Mouse (Mus musculus): Measurements from ENCODE around the gene Rln3.

Rln3 gene

DNA sequence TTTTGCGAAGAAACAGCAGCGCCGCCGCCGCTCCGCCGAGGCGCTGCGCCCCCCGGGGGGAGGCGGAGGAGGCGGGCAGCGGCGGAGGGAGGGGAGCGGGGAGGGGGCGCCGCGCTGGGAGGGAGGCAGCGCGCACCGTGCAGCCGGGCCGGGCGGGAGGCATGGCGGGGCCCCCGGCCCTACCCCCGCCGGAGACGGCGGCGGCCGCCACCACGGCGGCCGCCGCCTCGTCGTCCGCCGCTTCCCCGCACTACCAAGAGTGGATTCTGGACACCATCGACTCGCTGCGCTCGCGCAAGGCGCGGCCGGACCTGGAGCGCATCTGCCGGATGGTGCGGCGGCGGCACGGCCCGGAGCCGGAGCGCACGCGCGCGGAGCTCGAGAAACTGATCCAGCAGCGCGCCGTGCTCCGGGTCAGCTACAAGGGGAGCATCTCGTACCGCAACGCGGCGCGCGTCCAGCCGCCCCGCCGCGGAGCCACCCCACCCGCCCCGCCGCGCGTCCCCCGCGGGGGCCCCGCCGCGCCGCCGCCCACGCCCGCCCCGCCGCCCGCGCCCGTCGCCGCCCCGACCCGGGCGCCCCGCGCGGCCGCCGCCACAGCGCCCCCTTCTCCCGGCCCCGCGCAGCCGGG lies 47.2 kb downstream of the Rln3 start, which contains the start of gene Samd1:
Samd1 (plus strand) TSS at position 162 of the 631 bp plus-strand sequence.
- peak; percentile 20; the same call in 1 of the 2 replicates for ATAC-seq (ENCODE audit: low TSS enrichment)

DNA sequence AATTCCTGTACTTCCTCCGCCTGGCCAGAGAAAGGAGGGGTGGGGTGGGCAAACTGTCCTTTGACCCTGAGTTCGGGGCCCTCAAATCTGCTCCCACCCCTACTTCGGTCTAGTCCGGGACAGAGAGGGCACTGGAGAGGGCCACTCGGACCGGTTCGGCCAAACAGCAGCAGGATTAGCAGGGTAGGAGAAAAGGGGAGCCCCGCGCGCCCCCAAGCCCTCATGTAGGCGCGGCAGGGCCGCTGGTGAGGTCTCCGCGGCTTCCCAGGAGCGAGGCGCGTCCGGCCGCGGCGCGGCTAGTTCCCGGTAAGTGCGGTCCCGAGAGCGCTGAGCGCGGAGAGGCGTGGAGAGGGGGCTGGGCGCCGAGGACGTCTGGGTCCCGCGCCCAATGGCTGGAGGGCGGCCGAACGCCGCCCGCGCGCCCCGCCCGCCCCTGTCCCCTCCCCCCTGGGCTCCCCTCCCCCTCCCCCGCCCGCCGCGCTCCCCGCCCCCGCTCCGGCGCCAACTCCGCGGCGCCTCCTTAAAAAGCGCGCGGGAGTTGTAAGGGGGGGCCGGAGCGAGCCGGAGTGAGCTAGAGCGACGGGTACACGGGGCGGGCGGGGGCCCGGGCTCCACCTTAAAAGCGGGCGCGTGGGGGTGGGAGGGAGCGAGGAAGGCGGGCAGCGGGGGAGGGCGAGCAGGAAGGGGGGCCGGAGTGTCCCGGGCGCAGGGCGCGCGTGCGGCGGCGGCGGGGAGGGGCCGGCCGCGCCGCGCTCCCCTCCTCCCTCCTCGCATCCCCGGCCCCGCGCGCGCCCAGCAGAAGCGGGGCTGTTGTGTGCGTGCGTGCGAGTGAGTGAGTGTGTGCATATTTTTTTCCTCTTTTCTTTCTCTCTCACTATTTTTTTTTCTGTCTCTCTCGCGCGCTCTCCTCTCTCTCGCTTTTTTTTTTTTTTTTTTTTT lies 48.0 kb downstream of the Rln3 start:
- peak; percentile 34 for ATAC-seq (ENCODE audit: low TSS enrichment)

DNA sequence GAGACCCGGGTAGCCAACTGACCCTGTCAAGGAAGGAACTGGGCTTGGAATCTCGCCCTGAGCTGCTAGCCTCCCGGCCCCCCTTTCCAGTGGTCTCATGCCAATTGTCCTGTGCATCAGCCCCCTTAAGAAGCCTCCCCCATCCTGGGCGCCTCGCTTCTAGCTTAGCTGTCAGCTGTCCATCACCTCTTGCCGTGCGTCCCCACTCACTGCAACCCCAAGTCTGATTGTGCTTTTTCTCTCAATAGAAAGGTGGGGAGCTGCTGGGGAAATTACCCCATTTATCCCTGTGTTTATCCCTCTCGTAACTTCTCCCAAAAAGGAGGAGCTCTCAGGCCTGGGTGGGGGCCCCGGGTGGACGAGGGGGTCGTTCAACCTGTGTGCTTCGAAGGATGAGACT lies 48.8 kb downstream of the Rln3 start:
- ATAC-seq (ENCODE audit: low TSS enrichment), result no peak

DNA sequence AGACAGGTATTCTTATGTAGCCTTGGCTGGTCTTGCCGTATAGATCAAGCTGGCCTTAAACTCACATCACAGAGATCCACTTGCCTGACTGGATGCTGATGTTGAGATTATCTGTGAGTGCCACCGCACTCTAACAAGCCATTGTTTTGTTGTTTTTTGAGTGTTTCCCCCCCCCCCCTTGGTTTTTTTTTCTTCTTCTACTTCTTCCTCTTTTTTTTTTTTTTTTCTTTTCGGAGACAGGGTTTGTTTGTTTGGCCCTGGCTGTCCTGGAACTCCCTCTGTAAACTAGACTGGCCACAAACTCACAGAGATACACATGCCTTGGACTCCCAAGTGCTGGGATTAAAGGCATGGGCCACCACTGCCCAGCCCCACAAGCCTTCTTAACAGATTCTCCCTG lies 50.8 kb downstream of the Rln3 start:
- ATAC-seq (ENCODE audit: low TSS enrichment), result no peak

Measured in frontal cortex, adult (tissue).